Mouse (Mus musculus) lung, postnatal 0 days (tissue): ENCODE measurements around the gene Tuba1b. TPM values are rescaled to one million over a fixed set of nuclear protein-coding genes. Genes with fewer than 3 reads are reported as not detected.

Experiments
- ATAC-seq: fragments of 200-750 bp; cut with Nextera tagmentation; 2 replicates; pipeline ENCODE4 v1.8.0; 2017; ENCODE audit warnings: moderate library complexity
- DNase-seq: peaks from one replicate; pipeline ENCODE4 v3.0.0-alpha.2; 2016; ENCODE audit warnings: low spot score
- H3K27ac ChIP-seq: fragments of 300-500 bp; sonication (generic); 2 replicates; pipeline ENCODE4 v1.5.1; 2014; ENCODE audit warnings: antibody characterized with exemption, mild to moderate bottlenecking, low read length, mixed read lengths
- H3K27me3 ChIP-seq: fragments of 300-500 bp; sonication (generic); replicated peaks from 2 replicates; pipeline ENCODE4 v1.6.1; 2014; ENCODE audit warnings: low read length, mixed read lengths; ENCODE audit not compliant: insufficient read depth
- H3K36me3 ChIP-seq: fragments of 300-500 bp; sonication (generic); 2 replicates; pipeline ENCODE4 v1.6.1; 2014; ENCODE audit warnings: low read length, mixed read lengths; ENCODE audit not compliant: insufficient read depth
- H3K4me1 ChIP-seq: fragments of 300-500 bp; sonication (generic); 2 replicates; pipeline ENCODE4 v1.6.1; 2014; ENCODE audit warnings: antibody characterized with exemption, low read depth, low read length, mixed read lengths; ENCODE audit not compliant: insufficient read depth
- H3K4me2 ChIP-seq: fragments of 300-500 bp; sonication (generic); replicated peaks from 2 replicates; pipeline ENCODE4 v1.6.1; 2014; ENCODE audit warnings: low read depth, mild to moderate bottlenecking, low read length, moderate library complexity, mixed read lengths
- H3K4me3 ChIP-seq: fragments of 300-500 bp; sonication (generic); 2 replicates; pipeline ENCODE4 v1.5.1; 2014; ENCODE audit warnings: low read depth, low read length
- H3K9ac ChIP-seq: fragments of 300-500 bp; sonication (generic); replicated peaks from 2 replicates; pipeline ENCODE4 v1.6.1; 2014; ENCODE audit warnings: low read depth, mild to moderate bottlenecking
- H3K9me3 ChIP-seq: fragments of 300-500 bp; sonication (generic); 2 replicates; pipeline ENCODE4 v1.6.1; 2016; ENCODE audit warnings: low read length, mixed read lengths
- CTCF ChIP-seq: IDR thresholded peaks from 2 replicates; pipeline ENCODE4 v1.5.1; 2016; ENCODE audit warnings: antibody characterized with exemption, mild to moderate bottlenecking
- EP300 ChIP-seq: IDR thresholded peaks from 2 replicates; pipeline ENCODE4 v1.6.1; 2016; ENCODE audit warnings: antibody characterized with exemption, mild to moderate bottlenecking, control low read depth
- WGBS: fragments of 180-500 bp; shearing (Covaris S2); extraction: QIAGEN DNeasy Blood & Tissue Kit; methylation state at CpG from one replicate; pipeline ENCODE4 v1.1.7; 2014; 5-methylcytosine and 5-hydroxymethylcytosine counted together
- polyA plus RNA-seq: library from polyadenylated mRNA; unstranded; fragments of >200 nt; fragmentation: Nextera tagmentation; extraction: Ambion mirVana; gene quantifications from 2 replicates; pipeline ENCODE4 v1.2.1, GENCODE M21; 2015

The Tuba1b gene
- polyA plus RNA-seq, 1 experiment from 2014 or later, result 415 TPM

DNA sequence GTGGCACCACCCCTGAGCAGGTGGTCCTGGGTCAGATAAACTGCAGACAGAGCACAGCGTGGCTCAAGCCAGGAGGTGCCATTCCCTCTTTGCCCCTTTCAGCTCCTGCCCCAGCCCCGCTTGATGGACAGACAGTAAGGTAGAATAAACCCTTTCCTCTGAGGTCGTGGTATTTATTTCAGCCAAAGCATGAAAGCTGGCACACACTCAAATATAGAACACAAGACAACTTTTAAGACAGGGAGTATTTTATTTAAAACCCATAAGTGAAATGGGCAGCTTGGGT, 15.2 kb upstream of the Tuba1b start:
- Histone ChIP-seq H3K27me3 (no peaks in the 10 kb centered on the region), H3K27ac (no peak overlapping the region), H3K36me3 (peaks cover 4% of the 10 kb centered on the region; the same call in 1 of the 2 replicates), H3K4me2 (no peak overlapping the region), H3K4me3 (no peak overlapping the region), H3K9me3 (no peaks in the 10 kb centered on the region), H3K4me1 (no peaks in the 10 kb centered on the region), H3K9ac (no peak overlapping the region)
- no peak for TF ChIP-seq CTCF
- no peak for TF ChIP-seq EP300
- DNase-seq (no peak), ATAC-seq (no peak)
- 72% methylated on average over 3 of the region's 3 CpGs for WGBS

- no peak overlapping the region for H3K9ac ChIP-seq
- ATAC-seq (no peak), DNase-seq (no peak)
- H3K4me1 ChIP-seq, result no peaks in the 10 kb centered on the region
- H3K27ac ChIP-seq, result no peak overlapping the region
- H3K36me3 ChIP-seq, result peaks cover 4% of the 10 kb centered on the region; the same call in 1 of the 2 replicates
- TF ChIP-seq EP300 (no peak), CTCF (no peak; the same call in 1 of the 2 replicates)
- H3K4me3 ChIP-seq, result no peak overlapping the region
- H3K27me3 ChIP-seq, result no peaks in the 10 kb centered on the region
- H3K9me3 ChIP-seq, result no peaks in the 10 kb centered on the region
- 75% methylated on average over 6 of the region's 6 CpGs for WGBS
- H3K4me2 ChIP-seq, result no peak overlapping the region
Measured at GRCm38 (mm10) chr15:98948857-98949606, 14.7 kb upstream of the Tuba1b start.

- Histone ChIP-seq H3K4me2 (no peak overlapping the region), H3K4me1 (no peaks in the 10 kb centered on the region), H3K9ac (no peak overlapping the region), H3K36me3 (peaks cover 4% of the 10 kb centered on the region; the same call in 1 of the 2 replicates), H3K9me3 (no peaks in the 10 kb centered on the region), H3K27ac (no peak overlapping the region), H3K27me3 (no peaks in the 10 kb centered on the region), H3K4me3 (no peak overlapping the region)
- DNase-seq, result no peak
- TF ChIP-seq EP300 (no peak), CTCF (no peak)
- no peak for ATAC-seq
Measured at GRCm38 (mm10) chr15:98948382-98948781, 14.0 kb upstream of the Tuba1b start.

DNA sequence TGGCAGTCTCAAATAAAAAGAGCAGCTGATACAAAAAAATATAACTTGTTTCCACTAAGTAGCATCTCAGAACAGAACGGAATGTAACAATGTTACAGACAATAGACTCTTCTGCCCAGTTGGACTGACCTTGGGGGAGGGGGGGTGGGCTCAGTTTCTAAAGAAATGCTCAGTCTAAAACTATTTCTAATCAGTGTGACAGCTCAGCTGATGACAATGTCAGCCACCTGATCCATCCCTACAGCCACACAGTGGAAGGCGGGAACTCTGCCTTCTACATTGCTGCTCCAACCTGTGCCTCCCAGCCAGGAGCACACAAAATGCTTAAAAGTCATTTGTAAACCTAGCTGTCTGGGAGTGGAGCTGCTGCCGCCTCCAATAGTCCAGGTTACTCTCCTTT, 13.5 kb upstream of the Tuba1b start:
- DNase-seq (no peak), ATAC-seq (no peak)
- Histone ChIP-seq H3K9ac (no peak overlapping the region), H3K4me1 (no peaks in the 10 kb centered on the region), H3K9me3 (no peaks in the 10 kb centered on the region), H3K4me3 (no peak overlapping the region), H3K27me3 (no peaks in the 10 kb centered on the region), H3K27ac (no peak overlapping the region), H3K36me3 (peaks cover 4% of the 10 kb centered on the region; the same call in 1 of the 2 replicates), H3K4me2 (no peak overlapping the region)
- TF ChIP-seq CTCF, result no peak
- no peak for TF ChIP-seq EP300
- 44% methylated on average over 3 of the region's 3 CpGs for WGBS

- 58% methylated on average over 4 of the region's 4 CpGs for WGBS
- no peaks in the 10 kb centered on the region for H3K36me3 ChIP-seq
- H3K27me3 ChIP-seq, result no peaks in the 10 kb centered on the region
- H3K4me2 ChIP-seq, result no peak overlapping the region
- H3K9ac ChIP-seq, result no peak overlapping the region
- no peaks in the 10 kb centered on the region for H3K9me3 ChIP-seq
- DNase-seq (no peak), ATAC-seq (no peak)
- H3K4me3 ChIP-seq, result no peak overlapping the region
- TF ChIP-seq CTCF, result no peak
- TF ChIP-seq EP300, result no peak
- no peak overlapping the region for H3K27ac ChIP-seq
- no peaks in the 10 kb centered on the region for H3K4me1 ChIP-seq
Measured at GRCm38 (mm10) chr15:98943133-98943532, 8.8 kb upstream of the Tuba1b start.

DNA sequence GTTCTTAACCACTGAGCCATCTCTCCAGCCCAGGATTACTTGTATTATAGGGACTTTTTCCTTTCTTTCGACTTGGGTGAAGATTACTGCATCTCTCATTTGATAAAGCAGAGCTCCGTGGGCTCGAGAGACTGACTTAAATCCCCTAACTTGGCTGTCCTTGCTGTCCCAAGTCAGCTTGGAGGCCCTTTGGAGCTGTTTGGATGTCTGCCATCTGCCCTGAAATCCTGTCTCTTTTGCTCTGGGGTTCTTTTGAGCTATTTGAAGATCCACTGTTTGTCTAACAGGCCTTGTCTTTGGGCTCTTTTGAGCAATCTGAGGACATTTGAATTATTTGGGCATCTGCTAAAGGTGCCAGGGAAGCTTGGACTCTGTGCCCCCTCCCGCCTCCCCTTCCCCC, 7.7 kb upstream of the Tuba1b start:
- 72% methylated on average over 4 of the region's 4 CpGs for WGBS
- Histone ChIP-seq H3K4me1 (no peaks in the 10 kb centered on the region), H3K4me3 (no peak overlapping the region), H3K27me3 (no peaks in the 10 kb centered on the region), H3K36me3 (no peaks in the 10 kb centered on the region), H3K4me2 (no peak overlapping the region), H3K27ac (no peak overlapping the region), H3K9me3 (no peaks in the 10 kb centered on the region), H3K9ac (no peak overlapping the region)
- DNase-seq (no peak), ATAC-seq (no peak)
- TF ChIP-seq EP300 (no peak), CTCF (no peak)
